ENCODE assay signal across 9 mouse cellular contexts in genomic region chr9:57260940-57261339, GRCm38 (mm10). TPM values are rescaled to one million over a fixed set of nuclear protein-coding genes. Genes with fewer than 3 reads are reported as not detected.
DNase-seq lines count a peak whose midpoint lies in the region; ATAC-seq lines count a peak whose summit lies in the region.
"Had no signal": no experiment of that assay in that cellular context is flagged by ENCODE, and none has a peak within 500 bp of the region (broad histone marks: within the 10 kb centered on the region; RNA-seq: fewer than 3 reads in every experiment).

No protein-coding gene starts in this region.

- H3K9me3 ChIP-seq in limb, embryonic 15.5 days, result no peaks in the 10 kb centered on the region

- peaks cover 33% of the 10 kb centered on the region for H3K36me3 ChIP-seq in limb, embryonic 15.5 days
- H3K36me3 ChIP-seq in splenic B cell, adult 2 months (ENCODE audit: control insufficient read depth, insufficient read depth, low read length, poor library complexity, severe bottlenecking), result no peaks in the 10 kb centered on the region; the same call in none of the 2 replicates

- DNase-seq in heart, adult 11 months, result peak; percentile 94
- no peak for DNase-seq in heart, postnatal 36 days
- DNase-seq in A20 (ENCODE audit: low read depth, low spot score), result peak; percentile 64
- DNase-seq in splenic B cell, adult 2 months (ENCODE audit: low read depth, low spot score), result peak; percentile 45
- no peak for DNase-seq in right cerebral cortex, postnatal 14 days
- DNase-seq in kidney, postnatal 25 days, result no peak

- ATAC-seq in erythroid progenitor cell, adult 5-6 weeks (replicated peaks; ENCODE audit: low FRiP score, poor library complexity, severe bottlenecking), result peak; percentile 55
- no peak for ATAC-seq in limb, embryonic 15.5 days (ENCODE audit: insufficient number of reproducible peaks, low FRiP score, low TSS enrichment, low read depth)
- ATAC-seq: Patski had no signal

- peaks cover 4% of the 10 kb centered on the region; the same call in 1 of the 2 replicates for H3K27me3 ChIP-seq in limb, embryonic 15.5 days
- no peaks in the 10 kb centered on the region for H3K27me3 ChIP-seq in splenic B cell, adult 2 months (ENCODE audit: control insufficient read depth, insufficient read depth, low read length, poor library complexity, severe bottlenecking)
- H3K27me3 ChIP-seq: Patski had no signal

- H3K4me3 ChIP-seq in limb, embryonic 15.5 days, result peak overlapping the region; percentile 87

- WGBS in limb, embryonic 15.5 days, result 16% methylated on average over 12 of the region's 12 CpGs

- H3K4me2 ChIP-seq in limb, embryonic 15.5 days, result peak overlapping the region; percentile 89

- peak overlapping the region; percentile 87 for H3K9ac ChIP-seq in limb, embryonic 15.5 days

- H3K4me1 ChIP-seq in limb, embryonic 15.5 days, result peaks cover 26% of the 10 kb centered on the region

- intact Hi-C loops in heart, postnatal 36 days (cut with DNase I), result loop anchor here (2.0 kb wide), 1 partner anchor 90 kb away; no protein-coding TSS in a partner anchor

- H3K27ac ChIP-seq in limb, embryonic 15.5 days, result 0 out of 2 replicates have a peak overlapping the region, but pooled peaks have one; percentile 87

RNA-seq across cellular contexts. Expression of gene 1700017B05Rik, which starts 1.5 kb away (rescaled TPM):
- 10 to 100 TPM in 1 of 2 experiments, 1 to 10 TPM in 1; 9.7 to 13.9 TPM for total RNA-seq in heart, postnatal 36 days (2021)
- total RNA-seq in erythroid progenitor cell, adult 5-6 weeks (2015; ENCODE audit: low replicate concordance), result 46.5 and 50.8 TPM in 2 replicates
- 44.3 and 45.0 TPM in 2 replicates for total RNA-seq in erythroid progenitor cell, adult 5-6 weeks (2017; ENCODE audit: low replicate concordance)
- polyA plus RNA-seq in limb, embryonic 15.5 days (2015; fragmentation: Nextera tagmentation; extraction: Ambion mirVana), result 17.7 and 18.0 TPM in 2 replicates

RNA-seq across cellular contexts. Expression of gene Trcg1, which starts 24.6 kb away (rescaled TPM):
- total RNA-seq in heart, postnatal 36 days (2021), result not detected
- not detected in 2 replicates for total RNA-seq in erythroid progenitor cell, adult 5-6 weeks (2015; ENCODE audit: low replicate concordance)
- total RNA-seq in erythroid progenitor cell, adult 5-6 weeks (2017; ENCODE audit: low replicate concordance), result not detected in 2 replicates
- not detected in 2 replicates for polyA plus RNA-seq in limb, embryonic 15.5 days (2015; fragmentation: Nextera tagmentation; extraction: Ambion mirVana)
- polyA plus RNA-seq: Patski had no signal

Comparison
In these comparisons a context has a peak if more than half of its experiments do, and no peak if none do; other contexts are left out.
1. DNase-seq: peak in heart, adult 11 months (single experiment), A20 (single experiment) and splenic B cell, adult 2 months (single experiment); none in heart, postnatal 36 days (0 of 2), right cerebral cortex, postnatal 14 days (single experiment) and kidney, postnatal 25 days (0 of 2).